Mouse (Mus musculus) lung, embryonic 16.5 days (tissue): Measurements from ENCODE around the gene Trio. TPM values are rescaled to one million over a fixed set of nuclear protein-coding genes. Genes with fewer than 3 reads are reported as not detected.

Source experiments
- ATAC-seq: fragments of 200-750 bp; cut with Nextera tagmentation; 2 replicates; pipeline ENCODE4 v1.8.0; 2017; ENCODE audit warnings: low read depth, mild to moderate bottlenecking, moderate library complexity
- H3K27ac ChIP-seq: fragments of 300-500 bp; sonication (generic); 2 replicates; pipeline ENCODE4 v1.5.1; 2014; ENCODE audit warnings: mild to moderate bottlenecking, control low read depth, low read length
- H3K27me3 ChIP-seq: fragments of 300-500 bp; sonication (generic); 2 replicates; pipeline ENCODE4 v1.6.1; 2014; ENCODE audit warnings: low read depth, low read length, mixed read lengths; ENCODE audit not compliant: control insufficient read depth, insufficient read depth
- H3K36me3 ChIP-seq: fragments of 300-500 bp; sonication (generic); 2 replicates; pipeline ENCODE4 v1.6.1; 2014; ENCODE audit warnings: low read length; ENCODE audit not compliant: control insufficient read depth, insufficient read depth
- H3K4me1 ChIP-seq: fragments of 300-500 bp; sonication (generic); replicated peaks from 2 replicates; pipeline ENCODE4 v1.6.1; 2014; ENCODE audit warnings: low read length, mixed read lengths; ENCODE audit not compliant: control insufficient read depth, insufficient read depth
- H3K4me2 ChIP-seq: fragments of 300-500 bp; sonication (generic); 2 replicates; pipeline ENCODE4 v1.6.1; 2014; ENCODE audit warnings: low read depth, low read length, control low read depth
- H3K4me3 ChIP-seq: fragments of 300-500 bp; sonication (generic); 2 replicates; pipeline ENCODE4 v1.5.1; 2014; ENCODE audit warnings: mild to moderate bottlenecking, low read length, control low read depth
- H3K9ac ChIP-seq: fragments of 300-500 bp; sonication (generic); 2 replicates; pipeline ENCODE4 v1.6.1; 2014; ENCODE audit warnings: low read length, control low read depth
- H3K9me3 ChIP-seq: fragments of 300-500 bp; sonication (generic); 2 replicates; pipeline ENCODE4 v1.6.1; 2016; ENCODE audit warnings: low read length; ENCODE audit not compliant: control insufficient read depth
- WGBS: fragments of 180-500 bp; shearing (Covaris S2); extraction: QIAGEN DNeasy Blood & Tissue Kit; methylation state at CpG from one replicate; pipeline ENCODE4 v1.1.7; 2014; 5-methylcytosine and 5-hydroxymethylcytosine counted together
- polyA plus RNA-seq: library from polyadenylated mRNA; unstranded; fragments of >200 nt; fragmentation: Nextera tagmentation; extraction: Ambion mirVana; gene quantifications from 2 replicates; pipeline ENCODE4 v1.2.1, GENCODE M21; 2015

Gene Trio
- polyA plus RNA-seq, 1 experiment from 2014 or later, result 16.4 TPM

DNA sequence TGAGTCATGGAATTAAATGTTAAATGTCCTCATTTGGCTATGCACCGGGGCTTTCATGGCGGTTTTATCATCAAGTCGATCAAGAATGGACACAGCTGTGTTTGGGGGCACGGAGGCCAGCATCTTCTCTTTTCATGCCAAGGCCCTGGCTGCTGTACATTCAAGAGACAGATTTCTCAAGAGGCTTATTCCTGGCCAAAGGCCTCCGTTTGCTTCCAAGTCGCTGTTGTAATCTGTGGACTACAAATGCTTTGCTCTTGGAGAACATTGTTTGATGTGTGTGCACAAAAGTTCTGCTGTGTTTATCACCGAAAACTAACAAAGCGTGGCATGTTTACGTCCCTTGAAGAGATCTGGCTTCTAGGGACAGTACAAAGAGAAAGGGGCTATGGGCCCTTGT is 314.9 kb downstream of the Trio start:
- Histone ChIP-seq H3K27me3 (no peaks in the 10 kb centered on the region), H3K36me3 (no peaks in the 10 kb centered on the region), H3K4me2 (no peak overlapping the region), H3K9ac (no peak overlapping the region), H3K4me1 (no peaks in the 10 kb centered on the region), H3K9me3 (no peaks in the 10 kb centered on the region), H3K4me3 (no peak overlapping the region), H3K27ac (peak overlapping the region; percentile 54)
- WGBS, result 45% methylated on average over 9 of the region's 9 CpGs
- peak; percentile 81 for ATAC-seq

DNA sequence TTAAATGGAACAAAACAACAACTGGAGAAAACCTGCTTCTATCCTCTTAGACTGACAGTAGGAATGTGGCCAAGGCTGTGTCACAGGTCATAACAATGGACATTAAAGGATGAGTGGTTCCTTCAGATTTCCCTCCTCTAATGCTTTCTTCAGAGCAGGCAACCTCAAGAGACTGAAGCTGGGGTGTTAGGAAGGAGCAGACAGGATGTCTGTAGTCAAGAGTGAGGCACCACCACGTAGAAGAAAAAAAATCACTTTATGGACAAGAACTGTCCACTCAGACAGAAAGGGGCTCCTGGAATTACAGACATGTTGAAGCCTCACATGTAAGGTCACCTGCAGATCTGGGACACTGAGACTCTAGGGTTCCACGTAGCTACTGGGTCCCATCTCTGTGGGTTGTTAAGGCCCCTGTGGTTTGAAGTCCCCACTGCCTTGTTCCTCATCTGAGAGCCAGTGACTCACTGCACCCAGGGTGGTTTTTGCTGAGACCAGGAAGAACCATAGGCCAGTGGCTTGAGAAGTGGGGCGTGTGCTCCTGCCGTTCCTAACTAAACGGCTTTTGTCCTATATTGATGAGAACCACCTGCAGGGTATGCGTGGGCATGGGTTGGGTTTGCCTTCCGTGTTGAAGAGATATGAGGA is 316.6 kb downstream of the Trio start:
- Histone ChIP-seq H3K9me3 (no peaks in the 10 kb centered on the region), H3K4me2 (no peak overlapping the region), H3K9ac (no peak overlapping the region), H3K4me1 (no peaks in the 10 kb centered on the region), H3K4me3 (no peak overlapping the region), H3K27ac (no peak overlapping the region), H3K27me3 (no peaks in the 10 kb centered on the region), H3K36me3 (no peaks in the 10 kb centered on the region)
- WGBS, result 83% methylated on average over 7 of the region's 7 CpGs
- no peak for ATAC-seq

GRCm38 (mm10) chr15:27708499-27708898 is 317.1 kb downstream of the Trio start:
- H3K9ac ChIP-seq, result no peak overlapping the region
- no peaks in the 10 kb centered on the region for H3K9me3 ChIP-seq
- H3K27ac ChIP-seq, result no peak overlapping the region
- no peak for ATAC-seq
- no peaks in the 10 kb centered on the region for H3K27me3 ChIP-seq
- no peaks in the 10 kb centered on the region for H3K36me3 ChIP-seq
- no peak overlapping the region for H3K4me2 ChIP-seq
- no peaks in the 10 kb centered on the region for H3K4me1 ChIP-seq
- WGBS, result 39% methylated on average over 3 of the region's 3 CpGs
- no peak overlapping the region for H3K4me3 ChIP-seq

- Histone ChIP-seq H3K36me3 (no peaks in the 10 kb centered on the region), H3K27me3 (no peaks in the 10 kb centered on the region), H3K4me2 (no peak overlapping the region), H3K27ac (peak overlapping the region; percentile 60; the same call in 1 of the 2 replicates), H3K9ac (no peak overlapping the region), H3K4me3 (no peak overlapping the region), H3K4me1 (peaks cover 10% of the 10 kb centered on the region; the same call in 1 of the 2 replicates), H3K9me3 (no peaks in the 10 kb centered on the region)
- peak; percentile 29; the same call in 1 of the 2 replicates for ATAC-seq
- WGBS, result 20% methylated on average over 1 of the region's 1 CpGs
These were observed 322.7 kb downstream of the Trio start for GRCm38 (mm10) chr15:27702972-27703313.

DNA sequence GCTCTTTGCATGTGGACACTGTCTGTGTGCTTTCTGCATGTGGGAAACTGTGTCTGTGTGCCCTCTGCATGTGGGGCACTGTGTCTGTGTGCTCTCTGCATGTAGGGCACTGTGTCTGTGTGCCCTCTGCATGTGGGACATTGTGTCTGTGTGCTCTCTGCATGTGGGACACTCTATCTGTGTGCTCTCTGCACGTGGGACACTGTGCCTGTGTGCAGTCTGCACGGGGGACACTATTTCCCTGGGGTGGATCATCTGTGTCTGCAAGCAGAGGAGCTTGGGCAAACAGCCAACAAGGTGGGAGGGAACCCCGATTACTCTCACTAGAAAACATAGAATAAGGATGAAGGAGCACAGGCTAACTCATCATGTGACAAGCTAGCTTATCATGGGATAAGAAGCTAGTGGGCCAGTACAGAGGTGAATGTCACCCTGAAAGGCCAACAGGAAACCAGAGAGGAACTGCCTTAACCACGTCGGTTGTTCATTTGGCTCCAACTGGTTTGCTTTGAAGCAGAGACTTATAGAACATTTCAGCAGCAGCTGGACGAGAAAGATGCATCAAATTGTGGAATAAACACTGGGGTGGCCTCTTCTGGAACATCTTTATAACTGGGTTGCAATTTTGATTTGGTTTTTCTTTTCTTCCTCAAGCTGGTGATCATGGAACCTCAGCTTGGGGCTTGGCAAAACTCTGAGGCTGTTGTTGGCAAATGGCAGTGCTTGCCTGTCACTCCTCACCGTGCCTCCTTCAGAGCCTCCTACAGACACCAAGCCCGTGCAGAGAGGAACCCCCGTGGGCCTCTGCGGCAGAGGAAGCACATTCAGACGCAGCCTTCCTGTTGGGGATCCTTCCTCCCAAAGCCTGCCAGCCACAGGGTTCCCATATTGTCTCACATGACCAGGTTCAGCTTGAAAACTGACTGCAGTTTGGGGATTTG is 323.3 kb downstream of the Trio start:
- H3K4me2 ChIP-seq, result no peak overlapping the region
- H3K27ac ChIP-seq, result peak overlapping the region; percentile 60; the same call in 1 of the 2 replicates
- no peaks in the 10 kb centered on the region for H3K9me3 ChIP-seq
- H3K4me1 ChIP-seq, result peaks cover 10% of the 10 kb centered on the region; the same call in 1 of the 2 replicates
- peak; percentile 75 for ATAC-seq
- no peak overlapping the region for H3K4me3 ChIP-seq
- no peaks in the 10 kb centered on the region for H3K27me3 ChIP-seq
- H3K36me3 ChIP-seq, result no peaks in the 10 kb centered on the region
- 24% methylated on average over 11 of the region's 11 CpGs for WGBS
- no peak overlapping the region for H3K9ac ChIP-seq

GRCm38 (mm10) chr15:27697632-27698031 is 328.0 kb downstream of the Trio start:
- H3K4me1 ChIP-seq, result peaks cover 6% of the 10 kb centered on the region; the same call in 1 of the 2 replicates
- no peaks in the 10 kb centered on the region for H3K9me3 ChIP-seq
- H3K9ac ChIP-seq, result no peak overlapping the region
- H3K36me3 ChIP-seq, result no peaks in the 10 kb centered on the region
- no peak overlapping the region for H3K4me3 ChIP-seq
- no peak overlapping the region for H3K4me2 ChIP-seq
- no peaks in the 10 kb centered on the region for H3K27me3 ChIP-seq
- no peak overlapping the region for H3K27ac ChIP-seq
- ATAC-seq, result no peak
- 85% methylated on average over 5 of the region's 5 CpGs for WGBS

DNA sequence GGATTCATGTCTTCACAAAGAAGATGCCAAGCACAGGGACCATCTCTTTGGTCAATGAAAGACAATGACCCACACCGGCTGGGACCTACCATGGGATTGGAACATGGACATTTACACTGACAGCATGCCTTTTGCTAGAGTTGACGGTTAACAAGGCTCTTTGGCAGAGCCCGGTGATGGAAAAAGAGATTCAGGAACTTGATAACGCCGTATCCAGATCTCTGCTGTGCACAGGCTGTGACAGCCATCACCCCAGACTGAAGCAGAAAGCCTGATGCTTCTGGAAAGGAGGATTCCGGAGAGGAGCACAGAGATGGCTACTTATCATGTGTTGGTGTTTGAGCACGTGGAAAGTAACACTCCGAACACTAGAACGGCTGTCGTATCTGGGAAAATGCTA is 332.4 kb downstream of the Trio start:
- Histone ChIP-seq H3K4me3 (no peak overlapping the region), H3K9me3 (no peaks in the 10 kb centered on the region), H3K9ac (no peak overlapping the region), H3K4me1 (0 out of 2 replicates have a peak, but pooled peaks cover 2% of the 10 kb centered on the region), H3K27ac (no peak overlapping the region), H3K36me3 (no peaks in the 10 kb centered on the region), H3K27me3 (no peaks in the 10 kb centered on the region), H3K4me2 (no peak overlapping the region)
- ATAC-seq, result no peak
- WGBS, result 77% methylated on average over 10 of the region's 10 CpGs

GRCm38 (mm10) chr15:27692161-27692560 is 333.5 kb downstream of the Trio start:
- no peaks in the 10 kb centered on the region for H3K27me3 ChIP-seq
- H3K9ac ChIP-seq, result no peak overlapping the region
- no peak overlapping the region for H3K27ac ChIP-seq
- no peak overlapping the region for H3K4me2 ChIP-seq
- no peak for ATAC-seq
- 81% methylated on average over 7 of the region's 7 CpGs for WGBS
- no peak overlapping the region for H3K4me3 ChIP-seq
- 0 out of 2 replicates have a peak, but pooled peaks cover 2% of the 10 kb centered on the region for H3K4me1 ChIP-seq
- no peaks in the 10 kb centered on the region for H3K36me3 ChIP-seq
- H3K9me3 ChIP-seq, result no peaks in the 10 kb centered on the region

DNA sequence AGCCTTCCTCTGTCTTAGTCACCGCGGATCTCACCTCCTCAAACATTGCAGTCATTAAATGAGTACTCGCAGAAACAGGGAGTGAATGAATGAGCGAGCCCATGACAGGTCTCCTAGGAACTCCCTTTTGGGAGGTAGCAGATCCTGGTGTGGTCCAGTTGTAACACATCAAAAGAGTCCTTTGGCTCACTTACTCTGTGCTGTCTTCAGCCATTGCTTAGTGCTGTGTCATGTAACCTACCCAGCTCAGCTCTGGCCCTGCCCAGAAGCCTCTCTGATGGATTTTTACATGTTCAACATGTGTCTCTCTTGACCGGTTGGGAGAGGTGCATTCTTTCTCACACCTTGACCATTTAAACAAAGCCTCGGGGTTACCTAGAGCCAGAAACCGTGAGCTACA is 334.4 kb downstream of the Trio start:
- no peaks in the 10 kb centered on the region for H3K27me3 ChIP-seq
- H3K4me2 ChIP-seq, result no peak overlapping the region
- H3K27ac ChIP-seq, result no peak overlapping the region
- H3K4me3 ChIP-seq, result no peak overlapping the region
- H3K9ac ChIP-seq, result no peak overlapping the region
- no peak for ATAC-seq
- no peaks in the 10 kb centered on the region for H3K9me3 ChIP-seq
- WGBS, result 70% methylated on average over 7 of the region's 7 CpGs
- no peaks in the 10 kb centered on the region for H3K36me3 ChIP-seq
- 0 out of 2 replicates have a peak, but pooled peaks cover 2% of the 10 kb centered on the region for H3K4me1 ChIP-seq
